Mouse (Mus musculus) G1E (cell line): ENCODE results near the gene Usp31. TPM values are rescaled to one million over a fixed set of nuclear protein-coding genes. Genes with fewer than 3 reads are reported as not detected.

ENCODE experiments used
- ATAC-seq: 2 replicates; pipeline ENCODE4 v1.8.0; 2016; ENCODE audit warnings: mild to moderate bottlenecking; ENCODE audit not compliant: insufficient number of reproducible peaks, poor library complexity, low FRiP score, severe bottlenecking; ENCODE audit errors: extremely low read depth
- DNase-seq: peaks from one replicate; pipeline ENCODE4 v3.0.0; 2012; ENCODE audit warnings: low spot score
- H3K27me3 ChIP-seq: 2 replicates; pipeline ENCODE4 v1.6.1; 2012; ENCODE audit warnings: mild to moderate bottlenecking, low read length, inconsistent platforms; ENCODE audit not compliant: insufficient read depth
- H3K36me3 ChIP-seq: replicated peaks from 2 replicates; pipeline ENCODE3; 2012; ENCODE audit warnings: mild to moderate bottlenecking, inconsistent platforms
- H3K4me1 ChIP-seq: 2 replicates; pipeline ENCODE4 v1.6.1; 2012; ENCODE audit warnings: low read depth, low read length, inconsistent platforms, mixed read lengths; ENCODE audit not compliant: insufficient read depth
- H3K4me3 ChIP-seq: 2 replicates; pipeline ENCODE4 v1.5.1; 2012; ENCODE audit warnings: low read depth, mild to moderate bottlenecking, inconsistent platforms, low read length, moderate library complexity, mixed read lengths
- H3K9me3 ChIP-seq: replicated peaks from 2 replicates; pipeline ENCODE4 v1.6.1; 2012; ENCODE audit warnings: inconsistent platforms
- CTCF ChIP-seq: IDR thresholded peaks from 2 replicates; pipeline ENCODE4 v1.5.1; 2012; ENCODE audit warnings: low read depth, low read length, inconsistent platforms, mixed read lengths
- GATA1 ChIP-seq: IDR thresholded peaks from 2 replicates; pipeline ENCODE4 v1.6.1; 2012; ENCODE audit warnings: borderline replicate concordance, low read length, inconsistent platforms, mixed read lengths
- GATA2 ChIP-seq: IDR thresholded peaks from 2 replicates; pipeline ENCODE4 v1.6.1; 2012; ENCODE audit warnings: low read depth, low read length, inconsistent platforms, borderline replicate concordance
- POLR2AphosphoS5 ChIP-seq: IDR thresholded peaks from 2 replicates; pipeline ENCODE4 v1.6.1; 2012; ENCODE audit warnings: low read depth, low read length, inconsistent platforms; ENCODE audit not compliant: insufficient replicate concordance
- TAL1 ChIP-seq: conservative IDR thresholded peaks from 2 replicates; pipeline ENCODE4 v1.6.1; 2012; ENCODE audit warnings: low read depth, low read length, inconsistent platforms, mixed read lengths
- polyA plus RNA-seq: library from polyadenylated mRNA; stranded (reverse); fragments of >175 nt; gene quantifications from 2 replicates; pipeline ENCODE4 v1.2.3, GENCODE M21; 2012
- total RNA-seq, 2 experiments: library from RNA; stranded (forward) in 1 of 2; stranded (reverse) in 1 of 2; fragments of 200-1000 nt in 1 of 2; fragments of >200 nt in 1 of 2; fragmentation: Nextera tagmentation in 1 of 2; gene quantifications; 2 replicates each; pipeline ENCODE4 v1.2.3; 2014 to 2017

Gene Usp31
- total RNA-seq (2014; fragmentation: Nextera tagmentation) = 15.5 and 24.6 TPM in 2 replicates
- 12.5 and 13.4 TPM in 2 replicates for total RNA-seq (2017)
- 1.4 and 1.6 TPM in 2 replicates for polyA plus RNA-seq

DNA sequence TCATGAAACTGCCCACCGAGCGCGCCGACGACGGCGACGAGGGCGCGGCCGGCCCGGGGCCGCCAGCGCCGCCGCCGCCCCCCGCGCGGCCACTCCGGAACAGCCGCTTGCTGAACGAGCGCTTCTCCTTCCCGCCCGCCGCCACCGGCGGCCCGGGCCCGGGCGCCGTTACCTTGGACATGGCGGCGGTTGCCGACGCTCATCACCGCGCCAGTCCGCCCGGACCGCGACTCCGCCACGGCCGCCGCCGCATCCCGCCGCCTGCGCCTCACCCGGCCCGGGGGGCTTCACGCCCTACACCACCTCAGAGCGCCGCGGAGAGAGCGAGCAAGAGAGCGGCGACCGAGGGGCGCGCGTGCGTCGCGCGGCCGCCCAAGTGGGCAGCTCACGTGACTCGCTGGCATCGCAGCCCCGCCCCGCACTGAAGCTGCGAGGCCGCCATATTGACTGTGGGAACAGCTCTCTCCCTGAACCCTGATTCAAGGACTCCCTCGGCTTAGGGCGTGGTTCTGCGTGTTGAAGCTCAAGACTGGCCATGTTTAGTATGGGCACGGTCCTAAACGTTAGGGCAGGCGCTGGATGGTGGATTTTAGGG, at the start of gene Usp31:
Usp31 (minus strand) TSS at position 181 of the 595 bp plus-strand sequence.
- peak; percentile 99 for ATAC-seq

GRCm38 (mm10) chr7:121754748-121755147, 47.7 kb upstream of the Usp31 start:
- DNase-seq = no peak
- 0 out of 2 replicates have a peak, but pooled peaks cover 6% of the 10 kb centered on the region for H3K27me3 ChIP-seq
- H3K4me1 ChIP-seq = no peaks in the 10 kb centered on the region
- no peak overlapping the region for H3K4me3 ChIP-seq
- no peaks in the 10 kb centered on the region for H3K9me3 ChIP-seq
- H3K36me3 ChIP-seq = no peaks in the 10 kb centered on the region
- ATAC-seq = no peak
- TF ChIP-seq GATA1 = no peak
- TF ChIP-seq TAL1 = no peak
- no peak for TF ChIP-seq POLR2AphosphoS5
- TF ChIP-seq GATA2 = no peak
- TF ChIP-seq CTCF = no peak

More for the DNA sequence above, at the start of gene Usp31:
- Histone ChIP-seq H3K27me3 (peaks cover 22% of the 10 kb centered on the region), H3K9me3 (no peaks in the 10 kb centered on the region), H3K4me1 (peaks cover 38% of the 10 kb centered on the region), H3K4me3 (peak within 1 kb of the TSS; percentile 81), H3K36me3 (peaks cover 27% of the 10 kb centered on the region)
- no peak for TF ChIP-seq CTCF
- no peak for TF ChIP-seq GATA2
- TF ChIP-seq GATA1 = no peak
- TF ChIP-seq POLR2AphosphoS5 = no peak
- peak; percentile 90 for DNase-seq

- DNase-seq = no peak
- ATAC-seq = no peak
- no peaks in the 10 kb centered on the region for H3K4me1 ChIP-seq
- TF ChIP-seq GATA1 (no peak), GATA2 (no peak), TAL1 (no peak), CTCF (no peak), POLR2AphosphoS5 (no peak)
- no peak overlapping the region for H3K4me3 ChIP-seq
- no peaks in the 10 kb centered on the region for H3K9me3 ChIP-seq
- H3K27me3 ChIP-seq = no peaks in the 10 kb centered on the region
- no peaks in the 10 kb centered on the region for H3K36me3 ChIP-seq
Observed at GRCm38 (mm10) chr7:121750244-121750643, 43.2 kb upstream of the Usp31 start.

GRCm38 (mm10) chr7:121737511-121738415, 30.7 kb upstream of the Usp31 start:
- Histone ChIP-seq H3K27me3 (peaks cover 20% of the 10 kb centered on the region), H3K36me3 (no peaks in the 10 kb centered on the region), H3K9me3 (no peaks in the 10 kb centered on the region), H3K4me3 (no peak overlapping the region), H3K4me1 (0 out of 2 replicates have a peak, but pooled peaks cover 2% of the 10 kb centered on the region)
- DNase-seq (no peak), ATAC-seq (no peak)
- TF ChIP-seq GATA2 = no peak
- no peak for TF ChIP-seq GATA1

DNA sequence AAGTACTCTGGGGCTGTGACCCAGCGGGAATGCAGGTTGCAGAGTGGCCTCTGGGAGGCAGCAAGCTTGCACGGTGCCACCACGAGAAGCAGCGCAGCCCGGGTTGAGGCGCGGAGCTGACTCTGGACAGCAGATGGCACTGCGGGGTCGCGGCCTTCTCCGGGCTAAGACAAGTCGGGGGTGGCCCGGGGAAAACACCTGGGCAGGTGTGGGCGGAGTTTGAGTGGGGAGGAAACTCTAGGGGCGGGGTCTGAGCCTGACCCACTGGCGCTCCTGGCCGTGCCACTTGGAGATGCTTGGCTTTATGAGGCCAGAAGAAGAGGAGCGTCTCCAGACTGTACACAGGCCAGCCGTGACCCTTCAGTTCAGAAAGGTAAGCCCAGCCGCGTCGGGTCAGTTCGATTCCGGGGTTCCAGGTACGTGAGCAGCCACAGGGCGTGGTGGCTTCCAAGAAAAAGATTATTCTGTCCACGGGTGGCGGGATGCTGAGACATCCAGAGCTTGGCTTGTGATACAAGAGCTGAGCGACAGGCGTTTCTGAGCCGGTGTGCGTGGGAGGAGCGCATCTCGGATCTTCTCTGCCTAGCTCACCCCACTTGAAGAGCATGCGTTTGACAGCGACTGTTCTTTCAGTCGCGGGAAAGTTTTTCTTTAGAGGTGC, 27.2 kb upstream of the Usp31 start, which contains the start of gene Scnn1g:
Scnn1g (plus strand) TSS at position 309 of the 661 bp plus-strand sequence.
- ATAC-seq (peak; percentile 68), DNase-seq (peak; percentile 38)
- TF ChIP-seq TAL1 (no peak), CTCF (peak; percentile 16; the same call in 1 of the 2 replicates), GATA1 (no peak), POLR2AphosphoS5 (no peak), GATA2 (no peak)
- no peaks in the 10 kb centered on the region for H3K36me3 ChIP-seq
- peaks cover 20% of the 10 kb centered on the region; the same call in 1 of the 2 replicates for H3K27me3 ChIP-seq
- no peak within 1 kb of the TSS for H3K4me3 ChIP-seq
- 0 out of 2 replicates have a peak, but pooled peaks cover 2% of the 10 kb centered on the region for H3K4me1 ChIP-seq
- H3K9me3 ChIP-seq = no peaks in the 10 kb centered on the region
